Mouse (Mus musculus) MEL (cell line): Measurements from ENCODE around the gene Ss18l2.

Experiments
- BHLHE40 ChIP-seq: IDR thresholded peaks from 2 replicates; pipeline ENCODE4 v1.6.1; 2012; ENCODE audit warnings: low read depth, mild to moderate bottlenecking, inconsistent platforms, low read length, improper control_type of control experiment, borderline replicate concordance
- CTCF ChIP-seq, 3 experiments: IDR thresholded peaks in 2 of 3; conservative IDR thresholded peaks in 1 of 3; 2 replicates each; pipeline ENCODE4 v1.5.1; 2011 to 2012; ENCODE audit warnings: low read length in 3 of 3, low read depth in 2 of 3, mild to moderate bottlenecking in 2 of 3, improper control_type of control experiment in 1 of 3, inconsistent platforms in 1 of 3, mixed read lengths in 1 of 3, moderate library complexity in 1 of 3; ENCODE audit not compliant: control insufficient read depth in 1 of 3, insufficient read depth in 1 of 3, poor library complexity in 1 of 3, severe bottlenecking in 1 of 3
- ELF1 ChIP-seq: IDR thresholded peaks from 2 replicates; pipeline ENCODE4 v1.6.1; 2014; ENCODE audit warnings: low read depth, mild to moderate bottlenecking, inconsistent platforms, low read length, improper control_type of control experiment, moderate library complexity
- GABPA ChIP-seq: IDR thresholded peaks from 2 replicates; pipeline ENCODE4 v1.6.1; 2012; ENCODE audit warnings: low read depth, mild to moderate bottlenecking, inconsistent platforms, low read length, improper control_type of control experiment, moderate library complexity
- HCFC1 ChIP-seq: IDR thresholded peaks from 2 replicates; pipeline ENCODE4 v1.6.1; 2012; ENCODE audit warnings: low read depth, mild to moderate bottlenecking, inconsistent platforms, low read length, improper control_type of control experiment, moderate library complexity
- JUND ChIP-seq: IDR thresholded peaks from 2 replicates; pipeline ENCODE4 v1.6.1; 2011; ENCODE audit warnings: low read depth, mild to moderate bottlenecking, improper control_type of control experiment, low read length
- NRF1 ChIP-seq: IDR thresholded peaks from 2 replicates; pipeline ENCODE4 v1.6.1; 2014; ENCODE audit warnings: low read depth, mild to moderate bottlenecking, inconsistent platforms, low read length, improper control_type of control experiment, moderate library complexity; ENCODE audit not compliant: poor library complexity, insufficient read depth, severe bottlenecking
- POLR2A ChIP-seq, 2 experiments: IDR thresholded peaks; 2 replicates each; pipeline ENCODE4 v1.6.1; 2011 to 2012; ENCODE audit warnings: low read length in 2 of 2, mild to moderate bottlenecking in 2 of 2, control low read depth in 1 of 2, improper control_type of control experiment in 1 of 2, low read depth in 1 of 2, moderate library complexity in 1 of 2; ENCODE audit not compliant: control insufficient read depth in 1 of 2, insufficient read depth in 1 of 2, poor library complexity in 1 of 2
- POLR2AphosphoS2 ChIP-seq: IDR thresholded peaks from 2 replicates; pipeline ENCODE4 v1.6.1; 2011; ENCODE audit warnings: low read length, improper control_type of control experiment
- USF2 ChIP-seq, 2 experiments: IDR thresholded peaks; 2 replicates each; pipeline ENCODE4 v1.6.1; 2011 to 2012; ENCODE audit warnings: improper control_type of control experiment in 2 of 2, low read length in 2 of 2, borderline replicate concordance in 1 of 2, inconsistent platforms in 1 of 2, low read depth in 1 of 2, mild to moderate bottlenecking in 1 of 2; ENCODE audit not compliant: insufficient read depth in 1 of 2
- ZNF384 ChIP-seq: IDR thresholded peaks from 2 replicates; pipeline ENCODE4 v1.6.1; 2012; ENCODE audit warnings: low read depth, mild to moderate bottlenecking, inconsistent platforms, low read length, improper control_type of control experiment

DNA sequence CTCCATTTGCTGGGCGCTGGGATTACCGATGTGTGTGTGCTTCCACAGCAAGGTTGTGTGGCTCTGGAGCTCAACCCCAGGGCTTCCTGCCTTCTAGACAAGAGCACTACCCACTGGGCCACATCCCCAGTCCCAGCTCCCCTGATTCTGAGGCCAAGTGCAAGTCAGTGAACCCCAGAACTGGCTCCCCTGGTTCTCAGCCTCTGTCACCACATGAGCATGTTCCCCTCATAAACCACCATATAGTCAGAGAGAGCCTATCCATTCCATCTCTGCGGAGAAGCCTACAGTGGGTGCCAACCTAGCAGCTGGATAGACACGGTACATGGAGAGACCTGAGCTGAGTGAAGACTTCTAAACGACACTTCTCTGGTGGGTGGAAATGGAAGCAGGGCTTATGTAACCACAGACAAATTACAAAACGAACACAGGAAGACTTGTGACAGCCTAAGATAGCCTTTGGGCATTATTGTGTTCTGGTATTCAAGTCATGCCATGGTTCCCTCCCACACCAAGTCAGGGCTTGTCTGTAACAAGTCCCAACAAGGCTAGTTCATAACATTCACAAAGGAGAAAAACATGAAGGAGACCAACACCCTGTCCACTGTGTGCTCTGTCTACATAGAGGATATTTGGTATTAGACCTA is 4.0 kb upstream of the Ss18l2 start:
- TF ChIP-seq ZNF384, result no peak
- TF ChIP-seq JUND, result no peak
- TF ChIP-seq POLR2A (IDR thresholded peaks at IDR 0.05; ENCODE audit: control insufficient read depth in 1 of 2, insufficient read depth in 1 of 2, low read depth in 1 of 2, low read length in 2 of 2, poor library complexity in 1 of 2), result no peak
- TF ChIP-seq CTCF (IDR thresholded peaks at IDR 0.05 in 2 of 3, conservative IDR thresholded peaks at IDR 0.05 in 1 of 3; ENCODE audit: control insufficient read depth in 1 of 3, insufficient read depth in 1 of 3, low read depth in 2 of 3, low read length in 3 of 3, poor library complexity in 1 of 3, severe bottlenecking in 1 of 3), result no peak
- no peak for TF ChIP-seq GABPA
- no peak for TF ChIP-seq ELF1
- TF ChIP-seq HCFC1, result no peak
- TF ChIP-seq NRF1, result no peak
- no peak for TF ChIP-seq POLR2AphosphoS2
- TF ChIP-seq BHLHE40, result no peak
- TF ChIP-seq USF2 (IDR thresholded peaks at IDR 0.05; ENCODE audit: borderline replicate concordance in 1 of 2, insufficient read depth in 1 of 2, low read depth in 1 of 2, low read length in 2 of 2), result no peak
